Mouse (Mus musculus) thymus, postnatal 10 days (tissue): Measurements from ENCODE around the gene Hist1h1d.

Experiments
- DNase-seq, 2 experiments: peaks; one replicate each; pipeline ENCODE4 v3.0.0; 2021; ENCODE audit warnings: low spot score in 2 of 2

Gene Hist1h1d

DNA sequence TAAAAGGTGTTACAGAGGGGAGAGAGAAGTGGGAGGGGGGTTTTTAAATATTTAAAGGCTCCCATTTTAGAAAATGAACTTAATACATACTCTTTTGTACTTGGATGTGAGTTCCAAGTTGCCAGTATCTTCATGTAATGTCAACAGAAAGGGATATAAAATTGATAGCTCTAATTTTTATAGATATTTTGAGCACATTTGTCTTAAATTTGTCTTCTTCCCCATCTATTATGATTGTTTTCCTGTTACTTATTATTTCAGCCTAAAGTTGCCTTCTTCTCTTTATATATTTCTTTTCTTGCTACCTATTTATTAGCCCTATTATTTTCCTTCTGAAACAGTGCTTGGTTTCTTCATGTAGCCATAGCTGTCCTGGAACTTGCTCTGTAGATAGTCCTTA is at the start of gene Hist1h1d:
Gene Hist1h1d, plus strand, starts transcription at position 301 of the 400 bp plus-strand sequence.
- no peak for DNase-seq

DNA sequence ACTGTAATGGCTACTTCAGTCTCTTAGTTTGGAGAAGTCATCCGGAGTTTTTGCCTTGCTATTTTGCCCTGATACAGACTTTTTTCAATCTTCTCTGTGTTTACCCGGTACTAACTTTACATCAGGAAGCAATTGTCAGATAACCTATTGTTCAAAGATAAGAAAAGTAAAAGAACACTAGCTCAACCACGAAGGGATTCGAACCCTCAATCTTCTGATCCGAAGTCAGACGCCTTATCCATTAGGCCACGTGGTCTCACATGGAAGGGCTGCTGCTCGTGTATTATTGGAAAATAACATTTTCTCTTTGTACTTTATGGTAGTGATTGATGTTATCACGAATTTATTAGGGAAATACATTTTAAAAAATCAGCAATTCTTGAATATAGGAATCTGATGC is 49.3 kb upstream of the Hist1h1d start:
- DNase-seq: peak; percentile 51 to 73

DNA sequence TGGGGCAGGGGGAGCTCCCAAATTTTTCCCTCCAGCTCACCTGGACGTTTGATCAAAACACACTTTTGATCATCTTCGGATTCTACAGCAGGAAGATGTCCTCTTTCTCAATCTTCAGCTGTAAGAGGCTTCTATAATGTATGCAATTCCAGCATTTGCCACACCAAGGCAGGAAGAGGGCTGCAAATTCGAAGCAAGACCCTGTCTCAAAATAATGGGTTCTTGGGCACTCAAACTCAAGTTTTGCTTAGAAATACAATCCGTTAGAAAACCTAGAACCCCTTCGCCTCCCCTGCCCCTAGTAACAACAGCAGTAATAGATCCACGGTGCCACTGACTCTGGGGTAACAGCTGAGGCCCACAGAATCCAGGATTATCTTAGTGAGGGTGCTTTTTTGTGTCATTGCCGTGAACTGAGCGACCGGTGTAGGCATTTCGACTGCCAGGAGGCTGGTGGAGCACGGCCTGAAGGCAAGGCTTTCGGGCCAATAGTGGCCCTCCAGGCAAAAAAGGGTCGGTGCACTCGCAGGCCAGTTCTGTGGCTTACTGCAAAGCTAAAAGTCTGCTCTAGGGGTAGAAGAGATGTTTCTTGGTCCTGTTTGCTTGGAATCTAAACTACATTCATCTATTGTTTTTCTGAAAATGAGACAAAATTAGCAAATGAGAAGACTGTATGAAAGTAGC is 47.3 kb upstream of the Hist1h1d start:
- DNase-seq: no peak

DNA sequence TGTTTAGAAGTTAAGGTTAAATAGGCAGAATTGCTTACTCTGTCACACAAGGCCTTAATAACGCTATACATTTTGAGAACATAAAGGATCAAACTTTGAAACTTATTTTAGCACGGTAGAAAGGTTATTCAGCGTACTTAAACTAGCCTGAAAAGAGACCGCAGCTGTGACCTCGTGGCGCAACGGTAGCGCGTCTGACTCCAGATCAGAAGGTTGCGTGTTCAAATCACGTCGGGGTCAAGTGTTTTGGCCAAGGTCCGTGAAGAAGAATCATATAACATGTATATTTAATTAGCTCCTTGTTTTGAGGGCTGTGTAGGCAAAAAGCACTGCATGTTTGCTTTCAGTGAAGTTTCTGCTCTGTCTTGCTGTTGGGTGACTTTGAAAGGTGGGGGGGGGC is 46.7 kb upstream of the Hist1h1d start:
- peak; percentile 34 to 76 for DNase-seq

DNA sequence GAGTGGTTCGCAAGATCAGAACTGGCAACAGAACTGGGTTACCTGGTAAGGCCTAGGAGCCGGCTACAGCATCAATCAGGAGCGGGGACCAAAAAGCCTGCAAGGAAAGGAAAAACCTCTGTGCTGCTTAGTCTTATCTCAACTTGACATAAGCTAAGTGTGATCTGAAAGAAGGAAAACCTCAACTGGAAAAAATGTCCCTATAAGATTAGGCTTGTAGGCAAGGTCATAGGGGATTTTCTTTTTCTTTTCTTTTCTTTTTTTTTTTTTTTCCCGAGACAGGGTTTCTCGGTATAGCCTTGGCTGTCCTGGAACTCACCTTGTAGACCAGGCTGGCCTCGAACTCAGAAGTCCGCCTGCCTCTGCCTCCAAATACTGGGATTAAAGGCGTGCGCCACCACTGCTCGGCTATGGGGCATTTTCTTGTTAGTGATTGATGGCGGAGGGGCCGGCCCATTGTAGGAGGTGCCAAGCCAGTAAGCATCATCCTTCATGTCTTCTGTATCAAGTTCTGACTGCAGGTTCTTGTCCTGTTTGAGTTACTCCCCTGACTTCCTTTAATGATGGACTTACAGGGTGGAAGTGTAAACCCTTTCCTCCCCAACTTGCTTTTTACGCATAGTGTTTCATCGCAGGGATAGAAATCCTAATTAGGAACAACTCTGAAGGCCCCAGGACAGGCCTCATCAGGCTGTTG is 46.1 kb upstream of the Hist1h1d start:
- no peak for DNase-seq

DNA sequence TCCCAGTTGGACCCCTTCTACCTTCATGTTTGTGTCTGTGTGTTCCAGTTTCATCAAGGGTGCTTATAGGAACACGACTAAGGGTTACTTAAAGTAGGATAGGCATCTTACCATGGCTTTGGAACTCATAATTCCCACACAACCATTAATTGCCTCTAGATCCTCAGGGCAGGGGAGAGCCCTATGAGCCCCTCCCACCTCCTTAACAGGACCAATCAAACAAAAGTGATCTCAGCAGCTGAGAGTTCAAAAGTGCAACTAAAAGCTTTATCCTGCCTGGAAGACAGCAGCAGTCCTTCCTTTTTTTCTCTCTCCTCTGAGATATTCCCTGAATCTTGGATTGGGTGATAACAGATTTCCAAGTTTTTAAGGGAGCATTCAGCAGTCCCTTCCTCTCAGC is 42.9 kb upstream of the Hist1h1d start:
- no peak for DNase-seq

DNA sequence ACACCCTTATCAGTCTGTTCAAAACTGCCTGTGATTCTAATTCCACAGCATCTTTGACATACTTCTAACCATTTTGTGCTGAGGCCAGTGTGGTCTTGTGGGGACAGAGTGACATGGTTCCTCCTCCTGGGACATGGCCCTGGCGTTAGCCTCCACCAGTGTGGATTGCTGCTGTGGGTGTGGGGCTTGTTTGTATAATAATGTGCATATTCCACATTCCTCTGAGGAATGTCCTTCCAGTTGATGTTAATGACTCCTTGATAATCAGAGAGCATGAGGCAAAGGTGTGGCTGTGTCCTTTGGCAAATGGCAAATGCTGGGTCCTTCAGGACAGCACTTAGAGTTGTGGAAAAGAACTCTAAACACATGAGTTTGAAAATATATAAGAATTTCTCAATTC is 39.5 kb upstream of the Hist1h1d start:
- no peak for DNase-seq

DNA sequence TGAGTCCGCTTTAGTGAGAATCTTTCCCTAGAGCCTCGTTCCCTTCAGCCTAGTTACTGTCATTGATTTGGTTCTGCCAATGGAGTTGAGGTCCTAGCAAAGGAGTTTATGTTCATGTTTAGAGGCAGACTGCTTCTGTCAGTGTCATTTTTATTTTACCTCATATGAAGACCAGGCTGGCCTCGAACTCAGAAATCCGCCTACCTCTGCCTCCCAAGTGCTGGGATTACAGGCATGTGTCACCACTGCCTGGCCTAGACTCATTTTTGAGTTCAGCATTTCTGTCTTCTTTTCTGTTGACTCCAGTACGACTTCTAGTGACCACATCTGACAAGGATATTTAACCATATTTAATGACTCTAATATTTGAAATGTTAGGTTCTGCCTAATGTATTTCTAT is 37.8 kb upstream of the Hist1h1d start:
- no peak for DNase-seq

DNA sequence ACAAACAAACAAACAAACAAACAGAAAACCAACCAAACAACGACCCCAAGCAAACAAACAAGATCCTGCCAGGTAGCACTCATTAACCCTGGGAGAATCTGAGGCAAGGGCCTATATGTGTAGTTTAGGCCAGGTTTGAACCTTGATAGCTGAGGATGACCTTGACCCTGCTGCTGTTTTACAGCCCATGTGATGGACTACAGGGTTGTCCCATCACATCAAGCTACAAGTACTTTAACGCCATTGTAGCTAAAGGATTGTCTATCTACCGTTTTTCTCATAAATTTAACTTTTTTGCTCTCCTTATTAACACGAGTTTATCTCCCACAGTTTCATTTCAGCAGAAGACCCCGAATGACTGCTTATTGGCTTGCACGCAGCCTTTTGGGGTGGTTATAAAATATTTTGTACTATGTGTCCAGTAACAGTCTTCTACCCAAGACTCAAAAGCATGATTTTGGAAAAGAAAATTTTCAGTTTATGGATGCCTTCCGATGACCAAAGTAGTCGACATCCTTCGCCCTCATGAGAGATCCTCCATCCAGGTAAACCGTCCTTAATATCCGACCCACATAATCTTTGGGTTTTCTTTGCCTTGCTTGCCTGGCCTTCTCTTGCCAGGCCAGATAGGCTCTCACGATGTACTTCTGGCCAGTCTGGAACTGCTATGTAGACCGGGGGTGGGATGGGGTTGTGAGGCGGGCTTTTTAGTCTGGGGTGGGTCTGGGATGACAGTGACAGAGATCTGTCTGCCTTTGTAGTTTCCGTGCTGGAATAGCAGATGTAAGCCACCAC is 37.0 kb upstream of the Hist1h1d start:
- no peak for DNase-seq

DNA sequence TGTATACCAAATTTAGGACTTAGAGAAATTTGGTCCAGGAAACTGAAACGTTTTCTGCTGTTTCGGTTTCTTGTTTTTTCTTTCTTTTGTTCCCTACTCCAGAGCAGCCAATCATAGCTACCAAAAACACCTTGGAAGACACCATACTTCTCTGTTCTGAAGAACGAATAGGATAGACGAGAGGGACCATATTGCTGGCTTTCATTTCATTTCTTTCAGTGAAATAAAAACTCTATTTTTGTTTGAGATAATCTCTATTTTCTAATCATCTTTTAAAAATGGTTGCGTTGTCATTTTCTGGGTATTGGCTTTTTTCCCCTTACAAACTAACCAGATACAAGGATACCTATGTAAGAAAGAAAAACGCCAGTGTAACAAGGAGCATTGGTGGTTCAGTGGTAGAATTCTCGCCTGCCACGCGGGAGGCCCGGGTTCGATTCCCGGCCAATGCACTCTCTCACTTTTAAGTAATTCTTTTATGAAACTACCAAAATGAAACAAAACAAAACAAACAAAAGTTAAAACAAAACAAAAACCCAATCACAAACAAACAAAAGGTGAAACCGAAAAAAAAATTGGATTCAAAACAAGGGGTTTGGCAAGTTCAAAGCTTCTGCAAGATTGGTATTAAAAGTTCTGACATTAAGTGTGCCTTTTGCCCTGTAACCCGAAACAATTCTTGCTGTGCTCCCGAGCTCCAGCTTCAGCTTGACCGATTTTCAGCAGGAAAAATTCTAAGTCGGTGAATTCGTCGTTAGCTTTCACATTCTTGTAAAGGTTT is 36.0 kb upstream of the Hist1h1d start:
- peak; percentile 55 to 80 for DNase-seq

DNA sequence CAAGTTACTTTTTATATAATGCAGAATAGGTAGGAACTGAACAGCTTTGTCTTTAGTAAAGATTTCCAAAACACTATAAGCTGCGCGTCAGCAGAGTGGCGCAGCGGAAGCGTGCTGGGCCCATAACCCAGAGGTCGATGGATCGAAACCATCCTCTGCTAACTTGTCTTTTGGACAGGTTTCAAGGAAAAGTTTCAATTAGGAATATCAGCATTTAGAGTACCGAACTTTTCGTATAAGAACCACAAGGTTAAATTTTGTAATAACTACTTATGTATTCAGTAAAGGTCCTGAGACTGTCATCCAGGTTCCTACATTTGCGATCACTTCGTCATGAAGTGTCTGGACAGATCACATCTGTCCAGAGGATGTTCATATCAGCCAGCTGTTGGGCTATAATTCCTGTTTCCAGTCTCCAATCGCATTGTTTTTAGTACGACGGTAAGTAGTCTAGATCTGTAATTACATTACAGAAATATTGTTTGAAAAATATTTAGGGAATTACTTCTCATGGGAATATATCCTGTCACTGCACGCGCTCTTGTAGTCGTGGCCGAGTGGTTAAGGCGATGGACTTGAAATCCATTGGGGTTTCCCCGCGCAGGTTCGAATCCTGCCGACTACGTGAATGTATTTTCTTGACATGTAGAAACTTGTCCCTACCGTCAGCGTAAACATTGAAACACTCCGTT is 35.3 kb upstream of the Hist1h1d start:
- peak; percentile 88 to 90 for DNase-seq

DNA sequence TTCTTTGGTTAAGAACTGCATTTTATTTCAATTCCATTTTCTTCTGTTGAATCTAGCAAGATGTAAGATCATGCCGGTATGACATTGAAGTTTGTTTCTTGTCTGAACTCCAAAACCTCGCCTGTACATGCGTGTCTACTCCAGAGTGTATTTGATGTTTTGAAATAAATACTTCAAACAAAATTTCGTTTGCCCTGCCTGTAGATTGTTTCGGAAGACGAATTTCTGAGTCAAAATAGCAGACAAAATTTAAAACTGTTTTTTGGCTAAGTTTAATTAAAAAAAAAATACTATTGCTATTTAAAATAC is 34.8 kb upstream of the Hist1h1d start:
- DNase-seq: no peak

DNA sequence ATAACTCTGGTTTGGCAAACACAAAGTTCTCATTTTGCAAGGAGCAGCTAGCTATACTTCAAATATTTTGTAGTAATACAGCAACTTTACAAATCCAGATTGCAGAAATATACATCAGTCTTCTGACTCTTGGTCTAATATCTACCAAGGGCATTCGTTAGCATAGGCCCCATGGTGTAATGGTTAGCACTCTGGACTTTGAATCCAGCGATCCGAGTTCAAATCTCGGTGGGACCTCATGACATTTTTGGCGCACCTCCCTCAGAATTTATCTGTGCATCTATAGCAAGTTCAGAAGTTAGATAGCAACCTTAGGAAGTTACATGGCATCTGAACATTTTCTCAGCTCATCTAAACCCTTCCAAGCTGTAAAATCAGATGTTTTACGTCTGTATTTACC is 34.2 kb upstream of the Hist1h1d start:
- DNase-seq: peak; percentile 69 to 83

DNA sequence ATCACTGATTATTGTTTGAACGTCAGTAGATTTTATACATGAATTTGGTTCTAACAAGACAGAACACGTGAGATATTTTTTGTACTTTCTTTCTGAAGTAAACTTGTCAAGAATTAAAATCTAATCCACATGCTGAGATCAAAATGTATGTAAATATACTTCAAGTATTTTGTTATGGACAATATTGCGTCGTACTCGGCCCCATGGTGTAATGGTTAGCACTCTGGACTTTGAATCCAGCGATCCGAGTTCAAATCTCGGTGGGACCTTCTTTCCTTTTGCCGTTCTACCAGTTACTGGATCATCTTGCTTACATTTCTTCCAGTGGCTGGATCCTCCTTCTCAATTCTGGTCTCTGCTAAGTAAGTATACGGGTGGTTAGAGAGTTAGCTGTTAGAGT is 33.6 kb upstream of the Hist1h1d start:
- DNase-seq: peak; percentile 60 to 72

DNA sequence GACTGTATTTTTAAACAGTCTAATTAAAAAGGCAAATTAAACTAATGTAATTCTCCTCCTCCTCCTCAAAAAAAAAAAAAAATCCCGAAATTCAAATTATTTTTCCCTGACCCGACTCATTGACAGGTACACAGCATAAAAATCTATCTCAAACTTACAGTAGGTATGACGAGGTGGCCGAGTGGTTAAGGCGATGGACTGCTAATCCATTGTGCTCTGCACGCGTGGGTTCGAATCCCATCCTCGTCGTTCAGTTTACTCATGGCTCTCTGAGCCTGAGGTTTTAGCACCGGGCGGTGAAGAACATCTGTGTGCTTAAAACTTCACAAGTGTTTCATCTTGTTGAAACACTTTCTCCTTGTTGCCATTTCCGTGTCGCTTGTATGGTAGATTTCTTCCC is 31.4 kb upstream of the Hist1h1d start:
- DNase-seq: peak; percentile 88 to 92

DNA sequence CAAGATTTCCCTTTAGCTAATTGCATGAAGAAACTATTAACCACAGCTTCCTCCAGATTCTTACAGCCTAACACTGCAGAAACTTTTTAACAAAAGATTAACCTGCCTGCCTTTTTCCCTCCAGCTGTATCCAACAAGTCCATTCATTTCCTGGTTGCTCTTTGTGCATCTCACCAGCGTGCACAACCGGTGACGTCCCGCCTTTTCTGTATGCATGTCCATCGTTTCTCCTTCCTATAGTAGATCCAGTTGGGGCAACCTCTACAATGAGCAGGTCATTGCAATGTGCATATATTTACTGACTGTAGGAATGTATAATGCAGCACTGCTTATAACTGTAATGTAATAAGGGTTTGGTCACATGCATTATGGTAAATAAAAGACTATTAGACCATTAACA is 29.1 kb upstream of the Hist1h1d start:
- DNase-seq: no peak

DNA sequence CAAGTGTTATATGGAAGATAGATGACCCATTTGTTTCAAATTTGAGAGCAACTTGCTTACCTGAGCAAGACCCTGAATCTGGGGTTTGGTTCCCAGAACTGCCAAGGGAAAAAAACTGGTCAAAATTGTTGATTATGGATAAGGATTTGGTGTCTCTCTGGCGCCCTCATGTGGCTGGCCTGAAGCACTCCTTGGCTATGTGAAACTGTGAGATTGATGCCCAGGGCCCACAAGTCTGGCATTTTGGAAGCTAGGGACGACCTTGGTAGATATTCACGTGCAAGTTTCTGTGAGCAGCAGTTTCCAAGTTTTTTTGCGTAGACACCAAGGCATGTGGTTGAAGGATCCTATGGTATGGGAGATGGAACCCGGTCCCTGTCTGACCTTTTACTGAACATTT is 28.4 kb upstream of the Hist1h1d start:
- peak; percentile 41 to 79 for DNase-seq

DNA sequence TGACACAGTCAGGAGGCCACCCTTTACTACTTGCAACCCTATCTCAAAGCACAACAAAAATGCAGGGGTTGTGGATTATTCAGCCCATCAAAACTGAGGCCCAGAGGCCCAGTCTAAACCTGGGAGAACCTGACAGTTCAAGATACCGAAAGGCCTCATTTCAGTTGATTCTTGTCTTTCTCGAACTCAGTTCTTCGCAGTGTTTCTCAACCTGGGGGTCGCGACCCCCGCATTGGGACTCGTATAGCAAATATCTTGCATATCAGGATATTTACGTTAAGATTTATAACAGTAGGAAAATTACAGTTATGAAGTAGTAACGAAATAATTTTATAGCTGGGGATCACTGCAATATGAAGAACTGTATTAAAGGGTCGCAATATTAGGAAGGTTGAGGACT is 27.2 kb upstream of the Hist1h1d start:
- no peak for DNase-seq

DNA sequence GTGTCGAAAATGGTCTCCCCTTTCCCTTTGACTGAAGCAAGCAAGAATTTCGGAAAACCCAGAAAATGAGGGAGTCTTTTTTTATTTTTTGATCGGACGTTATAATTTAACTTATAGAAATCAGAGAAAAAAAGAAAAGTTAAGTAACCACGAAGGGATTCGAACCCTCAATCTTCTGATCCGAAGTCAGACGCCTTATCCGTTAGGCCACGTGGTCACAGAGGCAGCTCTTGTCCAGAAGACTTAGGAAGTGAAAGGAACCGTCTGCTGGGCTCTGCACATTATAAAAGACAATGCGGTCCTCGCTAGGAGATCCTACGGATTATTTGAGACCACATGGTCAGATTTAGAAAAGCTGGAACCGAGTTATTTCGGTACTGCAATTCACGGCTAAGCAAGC is 26.8 kb upstream of the Hist1h1d start:
- peak; percentile 80 to 95 for DNase-seq

DNA sequence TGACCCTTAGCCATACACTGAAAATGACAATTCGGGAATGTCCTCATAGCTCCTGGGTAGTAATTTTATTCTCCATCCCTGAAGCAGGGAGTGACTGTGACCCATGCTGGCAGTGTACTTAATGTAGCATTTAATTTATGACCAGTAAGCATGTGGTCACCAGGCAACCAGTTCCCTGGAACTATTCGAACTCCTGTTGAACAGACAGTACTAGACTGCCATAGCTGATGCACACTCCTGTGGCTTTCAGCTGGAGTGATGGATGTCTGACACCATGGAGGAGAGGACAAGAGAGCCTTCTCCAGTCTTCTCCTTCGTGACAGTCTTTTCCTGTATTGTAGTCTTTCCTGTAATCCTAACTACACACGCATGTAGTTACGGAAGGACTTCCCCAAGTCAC is 24.1 kb upstream of the Hist1h1d start:
- DNase-seq: no peak

DNA sequence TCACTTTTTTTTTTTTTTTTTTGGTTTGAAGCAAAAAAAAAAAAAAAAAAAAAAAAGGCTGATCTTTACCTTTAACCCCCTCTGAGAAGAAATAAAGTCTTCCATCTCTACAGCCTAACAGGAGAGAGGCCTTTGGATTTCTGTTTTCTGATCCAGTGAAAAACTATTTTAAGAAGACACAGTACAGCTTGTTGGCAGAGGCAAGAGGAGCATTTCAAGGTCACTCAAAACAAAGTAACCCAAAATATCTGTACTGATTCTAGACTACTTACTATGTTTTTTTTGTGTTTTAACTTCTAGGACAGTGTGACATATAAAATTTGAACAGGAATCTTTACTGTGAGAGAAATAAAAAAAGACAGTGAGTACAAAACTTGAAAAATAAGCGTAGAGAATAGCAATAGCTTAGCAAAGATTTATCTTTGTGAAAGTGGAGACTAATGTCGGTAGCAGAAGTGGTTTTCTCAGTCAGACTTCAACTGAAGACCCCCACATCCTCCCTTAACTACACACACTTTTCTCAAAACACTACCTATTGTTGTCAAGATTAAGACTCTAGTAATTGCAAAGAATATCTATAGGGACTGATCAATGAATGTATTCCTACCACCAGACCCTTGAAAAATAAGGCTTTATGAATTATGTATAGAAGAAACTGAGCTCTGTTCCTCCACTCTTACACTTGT is 23.4 kb upstream of the Hist1h1d start:
- DNase-seq: no peak
